Mouse (Mus musculus) liver, embryonic 14.5 days (tissue): ENCODE results near the gene Ttll8. TPM values are rescaled to one million over a fixed set of nuclear protein-coding genes. Genes with fewer than 3 reads are reported as not detected.

Experiments used
- ATAC-seq: fragments of 200-750 bp; cut with Nextera tagmentation; 2 replicates; pipeline ENCODE4 v1.8.0; 2017; ENCODE audit warnings: moderate number of reproducible peaks, mild to moderate bottlenecking, moderate library complexity; ENCODE audit not compliant: insufficient read depth
- DNase-seq, 3 experiments: peaks; one replicate each; pipeline ENCODE4 v3.0.0-alpha.2; 2012 to 2013; ENCODE audit warnings: low read depth in 3 of 3, low spot score in 3 of 3
- H3K27ac ChIP-seq: fragments of 300-500 bp; sonication (generic); 2 replicates; pipeline ENCODE4 v1.5.1; 2014; ENCODE audit warnings: moderate library complexity, mild to moderate bottlenecking, control low read depth, inconsistent platforms
- H3K27me3 ChIP-seq: fragments of 300-500 bp; sonication (generic); 2 replicates; pipeline ENCODE4 v1.6.1; 2014; ENCODE audit warnings: mild to moderate bottlenecking, low read length, moderate library complexity; ENCODE audit not compliant: control insufficient read depth, insufficient read depth
- H3K36me3 ChIP-seq: fragments of 300-500 bp; sonication (generic); replicated peaks from 2 replicates; pipeline ENCODE4 v1.6.1; 2014; ENCODE audit warnings: low read depth; ENCODE audit not compliant: control insufficient read depth, insufficient read depth
- H3K4me1 ChIP-seq, 2 experiments: fragments of 200-500 bp in 1 of 2; fragments of 300-500 bp in 1 of 2; sonication (generic) in 1 of 2; replicated peaks; 2 replicates each; pipeline ENCODE4 v1.6.1; 2012 to 2014; ENCODE audit warnings: antibody characterized with exemption in 1 of 2, inconsistent platforms in 1 of 2, low read length in 1 of 2; ENCODE audit not compliant: control insufficient read depth in 2 of 2, insufficient read depth in 2 of 2
- H3K4me2 ChIP-seq: fragments of 300-500 bp; sonication (generic); 2 replicates; pipeline ENCODE4 v1.6.1; 2014; ENCODE audit warnings: low read depth, mild to moderate bottlenecking, control low read depth, moderate library complexity
- H3K4me3 ChIP-seq, 2 experiments: fragments of 200-500 bp in 1 of 2; fragments of 300-500 bp in 1 of 2; sonication (generic) in 1 of 2; 2 replicates each; pipeline ENCODE4 v1.5.1; 2012 to 2014; ENCODE audit warnings: low read depth in 2 of 2, low read length in 2 of 2, mild to moderate bottlenecking in 2 of 2, control low read depth in 1 of 2, inconsistent platforms in 1 of 2, moderate library complexity in 1 of 2; ENCODE audit not compliant: insufficient read depth in 1 of 2
- H3K9ac ChIP-seq: fragments of 300-500 bp; sonication (generic); replicated peaks from 2 replicates; pipeline ENCODE4 v1.6.1; 2014; ENCODE audit warnings: mild to moderate bottlenecking, control low read depth, moderate library complexity
- H3K9me3 ChIP-seq: fragments of 300-500 bp; sonication (generic); 2 replicates; pipeline ENCODE4 v1.6.1; 2016; ENCODE audit warnings: low read length, mixed read lengths; ENCODE audit not compliant: control insufficient read depth
- CTCF ChIP-seq: IDR thresholded peaks from 2 replicates; pipeline ENCODE4 v1.5.1; 2016; ENCODE audit warnings: antibody characterized with exemption, low read depth, control low read depth
- EP300 ChIP-seq: IDR thresholded peaks from 2 replicates; pipeline ENCODE4 v1.6.1; 2016; ENCODE audit warnings: antibody characterized with exemption, low read depth
- WGBS: fragments of 180-500 bp; shearing (Covaris S2); extraction: QIAGEN DNeasy Blood & Tissue Kit; methylation state at CpG from one replicate; pipeline ENCODE4 v1.1.7; 2014; ENCODE audit not compliant: insufficient replicate concordance; 5-methylcytosine and 5-hydroxymethylcytosine counted together
- polyA plus RNA-seq, 2 experiments: library from polyadenylated mRNA; depleted of rRNA in 1 of 2; stranded (reverse) in 1 of 2; unstranded in 1 of 2; fragments of >200 nt; fragmentation: Nextera tagmentation in 1 of 2; extraction: Ambion mirVana in 1 of 2; gene quantifications; 2 replicates each; pipeline versions ENCODE4 v1.2.1 to v1.2.3; 2012 to 2014

Gene Ttll8
- polyA plus RNA-seq, 2 experiments, result not detected

DNA sequence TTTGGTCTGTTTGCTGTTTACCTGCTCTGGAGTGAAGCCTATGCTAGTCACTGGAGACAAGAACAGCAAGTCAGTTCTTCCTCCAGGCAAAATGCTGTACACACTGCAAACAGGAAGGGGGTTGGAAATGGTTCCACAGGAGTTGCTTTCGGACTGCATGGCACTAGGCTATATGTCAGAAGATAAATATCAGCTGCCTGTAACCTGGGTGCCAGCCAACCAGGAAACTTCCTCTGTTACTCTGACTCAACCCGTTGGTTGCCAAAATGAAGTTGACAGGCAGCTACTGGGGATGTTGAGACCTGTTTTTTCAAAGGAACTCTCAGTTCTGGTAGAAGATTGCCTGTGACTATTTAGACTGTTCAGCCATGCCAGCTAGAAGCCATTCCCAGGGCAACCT lies 35.0 kb upstream of the Ttll8 start:
- no peak overlapping the region for H3K4me2 ChIP-seq
- ATAC-seq, result no peak
- no peak overlapping the region for H3K27ac ChIP-seq
- no peaks in the 10 kb centered on the region for H3K9me3 ChIP-seq
- WGBS, result 30% methylated on average over 2 of the region's 2 CpGs
- no peak overlapping the region for H3K4me3 ChIP-seq
- TF ChIP-seq EP300 (no peak), CTCF (no peak)
- no peaks in the 10 kb centered on the region for H3K4me1 ChIP-seq
- H3K27me3 ChIP-seq, result no peaks in the 10 kb centered on the region
- H3K9ac ChIP-seq, result no peak overlapping the region
- H3K36me3 ChIP-seq, result no peaks in the 10 kb centered on the region
- no peak for DNase-seq

DNA sequence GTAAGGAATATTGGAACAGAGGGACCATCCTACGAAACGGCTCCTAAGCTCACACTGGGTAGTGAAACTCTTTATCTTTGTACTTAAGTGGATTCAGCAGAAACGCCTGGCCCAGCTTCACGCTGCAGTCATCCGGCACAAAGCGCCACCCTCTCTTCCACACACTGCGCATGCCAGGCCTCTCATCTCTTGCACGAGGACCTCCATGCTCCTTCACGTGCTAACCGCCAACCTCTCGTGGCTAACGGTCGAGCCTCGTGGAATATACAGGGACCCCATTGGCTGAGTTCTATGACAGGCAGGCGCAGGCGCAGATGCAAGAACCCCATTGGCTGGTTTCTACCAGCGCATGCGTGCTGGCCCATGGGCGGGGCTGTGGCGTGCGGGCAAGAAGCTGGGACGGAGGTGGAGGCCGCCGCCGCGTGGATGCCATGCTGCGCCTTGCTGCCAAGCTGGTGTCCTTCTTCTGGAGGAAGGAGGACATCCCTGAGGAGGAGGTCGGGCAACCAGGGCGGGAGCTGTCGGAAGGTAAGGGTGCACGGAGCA lies 28.4 kb upstream of the Ttll8 start, which contains the start of gene Mov10l1:
Mov10l1 (plus strand) TSS at position 376 of the 546 bp plus-strand sequence.
- Histone ChIP-seq H3K36me3 (no peaks in the 10 kb centered on the region), H3K4me2 (no peak within 1 kb of the TSS), H3K4me3 (no peak within 1 kb of the TSS), H3K27me3 (no peaks in the 10 kb centered on the region), H3K27ac (no peak within 1 kb of the TSS), H3K9ac (no peak within 1 kb of the TSS), H3K9me3 (no peaks in the 10 kb centered on the region), H3K4me1 (no peaks in the 10 kb centered on the region)
- WGBS, result 80% methylated on average over 31 of the region's 31 CpGs
- TF ChIP-seq CTCF (no peak), EP300 (no peak)
- ATAC-seq (no peak), DNase-seq (no peak)

DNA sequence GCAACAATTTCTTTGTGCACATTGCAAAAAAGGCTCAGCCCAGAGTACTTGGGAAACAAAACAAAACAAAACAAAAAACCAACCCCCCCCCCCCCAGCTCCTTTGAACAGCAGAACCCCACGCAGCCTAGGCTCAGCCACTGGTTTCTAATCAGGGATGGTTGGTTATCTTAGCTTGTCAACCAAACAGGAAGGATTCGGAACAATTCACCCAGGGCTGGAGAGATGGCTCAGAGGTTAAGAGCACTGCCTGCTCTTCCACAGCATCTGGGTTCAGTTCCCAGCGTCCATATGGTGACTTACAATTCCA lies 24.9 kb upstream of the Ttll8 start:
- Histone ChIP-seq H3K9me3 (no peaks in the 10 kb centered on the region), H3K4me2 (no peak overlapping the region), H3K27ac (no peak overlapping the region), H3K4me1 (no peaks in the 10 kb centered on the region), H3K9ac (no peak overlapping the region), H3K4me3 (no peak overlapping the region), H3K36me3 (no peaks in the 10 kb centered on the region), H3K27me3 (no peaks in the 10 kb centered on the region)
- whole genome bisulfite sequencing, result 29% methylated on average over 3 of the region's 3 CpGs
- DNase-seq (no peak), ATAC-seq (no peak)
- no peak for TF ChIP-seq EP300
- no peak for TF ChIP-seq CTCF

DNA sequence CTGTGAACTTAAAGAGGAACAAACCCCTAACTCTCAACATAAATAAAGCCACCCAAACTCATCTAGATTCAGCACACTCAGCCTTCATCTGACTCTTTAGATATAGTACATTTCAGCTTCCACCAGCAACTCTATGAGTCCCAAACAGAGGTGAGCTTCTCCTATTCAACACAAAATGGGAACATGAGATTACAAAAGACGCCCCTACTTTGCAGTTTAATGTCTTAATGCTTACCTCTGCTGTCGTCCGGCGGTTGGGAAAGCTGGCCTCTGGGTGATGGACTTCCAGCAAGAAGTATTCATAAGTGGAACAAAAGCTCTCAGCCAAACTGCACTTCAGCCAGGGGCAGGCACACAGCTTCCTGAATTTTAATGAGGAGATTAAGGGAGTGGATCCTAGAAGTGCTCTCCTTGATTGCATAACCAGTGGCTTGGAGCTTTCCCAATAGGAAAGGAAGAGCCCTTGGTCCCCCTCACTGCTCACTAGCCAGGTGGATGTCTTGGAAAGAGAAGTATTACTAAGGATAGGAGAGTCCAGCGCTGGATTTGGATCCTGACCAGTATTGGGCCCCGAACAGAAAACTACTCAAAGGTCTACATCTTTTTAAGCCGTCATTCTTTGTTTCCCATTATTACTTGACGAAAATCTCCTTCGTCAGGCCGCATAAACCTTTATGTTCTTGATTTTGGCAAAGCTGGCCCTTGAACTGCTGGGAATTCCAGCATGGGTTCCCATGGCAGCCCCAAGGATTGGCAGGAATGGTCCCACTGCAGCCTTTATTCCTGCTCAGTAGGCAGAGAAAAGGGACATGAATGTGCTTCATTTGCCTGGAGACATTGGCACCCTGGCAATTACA lies 24.3 kb upstream of the Ttll8 start, which contains the start of gene Mlc1:
Mlc1 (minus strand) TSS at position 727 of the 857 bp plus-strand sequence.
- Histone ChIP-seq H3K4me1 (no peaks in the 10 kb centered on the region), H3K4me3 (no peak within 1 kb of the TSS), H3K36me3 (no peaks in the 10 kb centered on the region), H3K9ac (no peak within 1 kb of the TSS), H3K9me3 (no peaks in the 10 kb centered on the region), H3K27me3 (no peaks in the 10 kb centered on the region), H3K4me2 (no peak within 1 kb of the TSS), H3K27ac (no peak within 1 kb of the TSS)
- DNase-seq, result no peak
- WGBS, result 59% methylated on average over 10 of the region's 10 CpGs
- TF ChIP-seq EP300, result no peak
- TF ChIP-seq CTCF, result no peak
- no peak for ATAC-seq

DNA sequence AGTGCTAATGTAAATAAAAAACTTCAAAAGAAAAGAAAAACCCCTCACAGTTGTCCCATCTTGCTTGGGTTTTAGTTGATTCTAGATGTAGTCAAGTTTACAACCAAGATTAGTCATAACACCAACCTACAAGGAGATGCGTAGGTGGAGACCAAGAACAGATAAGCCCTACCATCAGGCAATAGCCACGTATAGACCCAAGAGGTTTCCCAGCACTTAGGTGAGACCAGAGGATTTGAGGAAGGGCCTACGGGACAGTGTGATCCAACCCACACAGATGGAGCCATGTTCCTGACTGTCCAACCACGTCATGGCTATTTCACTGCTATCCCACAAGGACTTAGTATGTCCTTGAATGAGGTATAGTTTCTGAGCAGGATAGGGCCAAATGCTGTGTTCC lies 18.1 kb upstream of the Ttll8 start:
- DNase-seq, result no peak
- 61% methylated on average over 4 of the region's 4 CpGs for WGBS
- no peaks in the 10 kb centered on the region for H3K4me1 ChIP-seq
- no peak overlapping the region for H3K4me2 ChIP-seq
- TF ChIP-seq EP300, result no peak
- TF ChIP-seq CTCF, result no peak
- H3K9ac ChIP-seq, result no peak overlapping the region
- no peaks in the 10 kb centered on the region for H3K36me3 ChIP-seq
- no peak overlapping the region for H3K4me3 ChIP-seq
- no peak for ATAC-seq
- no peak overlapping the region for H3K27ac ChIP-seq
- H3K9me3 ChIP-seq, result no peaks in the 10 kb centered on the region
- H3K27me3 ChIP-seq, result no peaks in the 10 kb centered on the region
